Mouse (Mus musculus) CH12.LX (cell line): ENCODE measurements around the gene Lat2. TPM values are rescaled to one million over a fixed set of nuclear protein-coding genes. Genes with fewer than 3 reads are reported as not detected.

ENCODE experiments used
- DNase-seq: peaks from one replicate; pipeline ENCODE4 v3.0.0-alpha.2; 2013; ENCODE audit errors: extremely low read depth
- H3K27ac ChIP-seq: 2 replicates; pipeline ENCODE4 v1.5.1; 2012; ENCODE audit warnings: low read depth, mild to moderate bottlenecking, control low read depth, moderate library complexity; ENCODE audit not compliant: insufficient read depth
- H3K27me3 ChIP-seq: replicated peaks from 2 replicates; pipeline ENCODE3; 2012; ENCODE audit warnings: inconsistent platforms
- H3K36me3 ChIP-seq, 2 experiments: replicated peaks in 1 of 2; 2 replicates each; pipeline versions ENCODE3 to v1.6.1; 2012; ENCODE audit warnings: inconsistent platforms in 1 of 2, low read length in 1 of 2, mild to moderate bottlenecking in 1 of 2, mixed read lengths in 1 of 2, moderate library complexity in 1 of 2; ENCODE audit not compliant: control insufficient read depth in 1 of 2, insufficient read depth in 1 of 2
- H3K4me1 ChIP-seq, 2 experiments: 2 replicates each; pipeline ENCODE4 v1.6.1; 2012; ENCODE audit warnings: inconsistent platforms in 1 of 2, moderate library complexity in 1 of 2; ENCODE audit not compliant: insufficient read depth in 2 of 2, control insufficient read depth in 1 of 2
- H3K4me2 ChIP-seq: 2 replicates; pipeline ENCODE4 v1.6.1; 2012; ENCODE audit warnings: low read depth, mild to moderate bottlenecking, control low read depth; ENCODE audit not compliant: poor library complexity, insufficient read depth, severe bottlenecking
- H3K4me3 ChIP-seq, 3 experiments: fragments of 150-350 bp in 1 of 3; sonication (generic) in 1 of 3; replicated peaks in 1 of 3; 2 replicates each; pipeline versions ENCODE3 to v1.5.1; 2011 to 2012; ENCODE audit warnings: low read depth in 2 of 3, low read length in 2 of 3, mild to moderate bottlenecking in 2 of 3, moderate library complexity in 2 of 3, control low read depth in 1 of 3, improper control_type of control experiment in 1 of 3, inconsistent platforms in 1 of 3, mixed read lengths in 1 of 3; ENCODE audit not compliant: poor library complexity in 1 of 3
- H3K79me2 ChIP-seq: replicated peaks from 2 replicates; pipeline ENCODE4 v1.6.1; 2012; ENCODE audit warnings: mild to moderate bottlenecking, moderate library complexity; ENCODE audit not compliant: control insufficient read depth, poor library complexity, insufficient read depth, severe bottlenecking; ENCODE audit errors: extremely low read depth
- H3K9ac ChIP-seq: 2 replicates; pipeline ENCODE4 v1.6.1; 2012; ENCODE audit warnings: low read depth, mild to moderate bottlenecking, control low read depth, moderate library complexity; ENCODE audit not compliant: insufficient read depth
- H3K9me3 ChIP-seq: replicated peaks from 2 replicates; pipeline ENCODE3; 2012; ENCODE audit warnings: low read length, inconsistent platforms, mixed read lengths
- E2F4 ChIP-seq: IDR thresholded peaks from 2 replicates; pipeline ENCODE4 v1.6.1; 2011; ENCODE audit warnings: low read depth, low read length, improper control_type of control experiment; ENCODE audit not compliant: insufficient replicate concordance
- ELF1 ChIP-seq: IDR thresholded peaks from 2 replicates; pipeline ENCODE4 v1.6.1; 2014; ENCODE audit warnings: low read depth, mild to moderate bottlenecking, inconsistent platforms, low read length, improper control_type of control experiment
- EP300 ChIP-seq: IDR thresholded peaks from 2 replicates; pipeline ENCODE4 v1.6.1; 2011; ENCODE audit warnings: low read length, improper control_type of control experiment
- ETS1 ChIP-seq: conservative IDR thresholded peaks from 2 replicates; pipeline ENCODE4 v1.6.1; 2012; ENCODE audit warnings: low read depth, mild to moderate bottlenecking, inconsistent platforms, low read length, improper control_type of control experiment, moderate library complexity
- HCFC1 ChIP-seq: IDR thresholded peaks from 2 replicates; pipeline ENCODE4 v1.6.1; 2012; ENCODE audit warnings: low read depth, mild to moderate bottlenecking, inconsistent platforms, low read length, improper control_type of control experiment
- IRF4 ChIP-seq: IDR thresholded peaks from 2 replicates; pipeline ENCODE4 v1.6.1; 2014; ENCODE audit warnings: low read depth, mild to moderate bottlenecking, inconsistent platforms, low read length, improper control_type of control experiment
- JUND ChIP-seq: conservative IDR thresholded peaks from 2 replicates; pipeline ENCODE4 v1.6.1; 2011; ENCODE audit warnings: low read depth, low read length, improper control_type of control experiment
- KAT2A ChIP-seq: IDR thresholded peaks from 2 replicates; pipeline ENCODE4 v1.6.1; 2012; ENCODE audit warnings: low read length, improper control_type of control experiment, inconsistent platforms; ENCODE audit not compliant: insufficient replicate concordance
- MAFK ChIP-seq: IDR thresholded peaks from 2 replicates; pipeline ENCODE4 v1.6.1; 2011; ENCODE audit warnings: low read length, improper control_type of control experiment; ENCODE audit not compliant: insufficient replicate concordance
- MAX ChIP-seq: IDR thresholded peaks from 2 replicates; pipeline ENCODE4 v1.6.1; 2011; ENCODE audit warnings: low read length, improper control_type of control experiment
- MAZ ChIP-seq: IDR thresholded peaks from 2 replicates; pipeline ENCODE4 v1.6.1; 2012; ENCODE audit warnings: low read depth, mild to moderate bottlenecking, inconsistent platforms, low read length, improper control_type of control experiment, moderate library complexity
- MEF2A ChIP-seq: IDR thresholded peaks from 2 replicates; pipeline ENCODE4 v1.6.1; 2014; ENCODE audit warnings: low read depth, mild to moderate bottlenecking, inconsistent platforms, low read length, improper control_type of control experiment, borderline replicate concordance
- MXI1 ChIP-seq: IDR thresholded peaks from 2 replicates; pipeline ENCODE4 v1.6.1; 2011; ENCODE audit warnings: mild to moderate bottlenecking, low read depth, low read length, improper control_type of control experiment
- MYC ChIP-seq: IDR thresholded peaks from 2 replicates; pipeline ENCODE4 v1.6.1; 2011; ENCODE audit warnings: low read depth, mild to moderate bottlenecking, improper control_type of control experiment, low read length
- NELFE ChIP-seq: IDR thresholded peaks from 2 replicates; pipeline ENCODE4 v1.6.1; 2011; ENCODE audit warnings: low read depth, low read length, improper control_type of control experiment
- NRF1 ChIP-seq: IDR thresholded peaks from 2 replicates; pipeline ENCODE4 v1.6.1; 2014; ENCODE audit warnings: low read depth, mild to moderate bottlenecking, inconsistent platforms, low read length, improper control_type of control experiment, moderate library complexity
- PAX5 ChIP-seq: IDR thresholded peaks from 2 replicates; pipeline ENCODE4 v1.6.1; 2012; ENCODE audit warnings: low read length, inconsistent platforms, mixed read lengths
- POLR2A ChIP-seq: IDR thresholded peaks from 2 replicates; pipeline ENCODE4 v1.6.1; 2011; ENCODE audit warnings: low read depth, mild to moderate bottlenecking, improper control_type of control experiment, low read length
- POLR2AphosphoS2 ChIP-seq: IDR thresholded peaks from 2 replicates; pipeline ENCODE4 v1.6.1; 2011; ENCODE audit warnings: low read depth, low read length, improper control_type of control experiment
- RCOR1 ChIP-seq: conservative IDR thresholded peaks from 2 replicates; pipeline ENCODE4 v1.6.1; 2012; ENCODE audit warnings: low read depth, mild to moderate bottlenecking, inconsistent platforms, low read length, improper control_type of control experiment
- SIN3A ChIP-seq: IDR thresholded peaks from 2 replicates; pipeline ENCODE4 v1.6.1; 2012; ENCODE audit warnings: low read length, improper control_type of control experiment, inconsistent platforms
- SMC3 ChIP-seq: IDR thresholded peaks from 2 replicates; pipeline ENCODE4 v1.6.1; 2011; ENCODE audit warnings: low read depth, low read length, improper control_type of control experiment
- TBP ChIP-seq: conservative IDR thresholded peaks from 2 replicates; pipeline ENCODE4 v1.6.1; 2011; ENCODE audit warnings: low read depth, low read length, improper control_type of control experiment
- TCF12 ChIP-seq: IDR thresholded peaks from 2 replicates; pipeline ENCODE4 v1.6.1; 2014; ENCODE audit warnings: low read depth, mild to moderate bottlenecking, inconsistent platforms, low read length, improper control_type of control experiment
- UBTF ChIP-seq: IDR thresholded peaks from 2 replicates; pipeline ENCODE4 v1.6.1; 2012; ENCODE audit warnings: low read depth, mild to moderate bottlenecking, inconsistent platforms, low read length, improper control_type of control experiment, moderate library complexity
- USF1 ChIP-seq: IDR thresholded peaks from 2 replicates; pipeline ENCODE4 v1.6.1; 2014; ENCODE audit warnings: low read depth, mild to moderate bottlenecking, inconsistent platforms, low read length, improper control_type of control experiment
- USF2 ChIP-seq: conservative IDR thresholded peaks from 2 replicates; pipeline ENCODE4 v1.6.1; 2011; ENCODE audit warnings: low read depth, low read length, improper control_type of control experiment
- ZC3H11A ChIP-seq: IDR thresholded peaks from 2 replicates; pipeline ENCODE4 v1.6.1; 2012; ENCODE audit warnings: low read depth, mild to moderate bottlenecking, inconsistent platforms, low read length, improper control_type of control experiment
- ZKSCAN1 ChIP-seq: IDR thresholded peaks from 2 replicates; pipeline ENCODE4 v1.6.1; 2012; ENCODE audit warnings: low read depth, inconsistent platforms, low read length, improper control_type of control experiment, borderline replicate concordance
- ZMIZ1 ChIP-seq: IDR thresholded peaks from 2 replicates; pipeline ENCODE4 v1.6.1; 2012; ENCODE audit warnings: low read depth, mild to moderate bottlenecking, inconsistent platforms, low read length, improper control_type of control experiment
- ZNF384 ChIP-seq: IDR thresholded peaks from 2 replicates; pipeline ENCODE4 v1.6.1; 2012; ENCODE audit warnings: low read depth, low read length, improper control_type of control experiment, inconsistent platforms
- dilution Hi-C: fragments of 300-500 bp; cut with MboI; formaldehyde crosslinking; loops from 2 replicates; pipeline ENCODE4 v1.14.3; 2020; ENCODE audit warnings: low sequenced_read_pairs; ENCODE audit not compliant: extremely low pct_unique_long_range_greater_than_20kb, extremely low pct_ligation_motif_present
- in situ Hi-C: fragments of 300-500 bp; cut with MboI; formaldehyde crosslinking; loops from 3 replicates; pipeline ENCODE4 v1.14.3; 2019; ENCODE audit warnings: low sequenced_read_pairs, low pct_ligation_motif_present, low pct_unique_long_range_greater_than_20kb, mixed read lengths
- polyA plus RNA-seq: library from polyadenylated mRNA; unstranded; fragments of >175 nt; gene quantifications from 2 replicates; pipeline ENCODE4 v1.2.1, GENCODE M21; 2012; ENCODE audit warnings: low read depth; ENCODE audit not compliant: insufficient read length
- total RNA-seq, 2 experiments: library from RNA; depleted of rRNA; stranded (reverse); fragments of 300-350 nt in 1 of 2; fragments of >200 nt in 1 of 2; gene quantifications; 2 replicates each; pipeline ENCODE4 v1.2.3; 2012 to 2014

Gene Lat2
- total and polyA plus RNA-seq, 3 experiments, result 89.7 to 121 (median 108) TPM

DNA sequence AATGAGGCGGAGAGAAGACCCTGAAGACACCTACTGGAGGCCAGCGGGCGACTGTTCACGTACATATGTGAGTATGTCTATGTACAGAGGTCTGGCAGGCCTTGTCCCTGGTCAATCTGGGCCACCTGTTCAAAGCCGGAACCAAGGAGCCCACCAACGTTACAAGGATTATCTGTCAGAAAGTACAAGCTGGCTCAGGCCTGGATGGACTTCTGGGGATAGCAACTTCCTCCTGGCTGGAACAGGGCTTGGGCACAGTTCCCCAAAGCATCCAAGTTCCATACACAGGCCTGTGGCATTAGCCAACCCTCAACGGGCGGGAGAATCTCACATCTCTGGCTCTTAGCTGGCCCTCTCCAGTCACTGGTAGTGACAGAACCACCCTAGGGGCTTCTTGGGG is 529 bp downstream of the Lat2 start:
- Histone ChIP-seq H3K4me3 (peak overlapping the region; percentile 63 to 78 (median 73)), H3K9ac (peak overlapping the region; percentile 84), H3K79me2 (peaks cover 40% of the 10 kb centered on the region), H3K4me1 (peaks cover 18 to 47% of the 10 kb centered on the region in 2 experiments), H3K4me2 (peak overlapping the region; percentile 53; the same call in 1 of the 2 replicates), H3K9me3 (no peaks in the 10 kb centered on the region), H3K27me3 (no peaks in the 10 kb centered on the region), H3K27ac (peak overlapping the region; percentile 98), H3K36me3 (peaks cover 14 to 43% of the 10 kb centered on the region in 2 experiments)
- dilution Hi-C loops (no loop called here), in situ Hi-C loops (loop anchor here (25.0 kb wide), 1 partner anchor 252 kb away; no protein-coding TSS in a partner anchor)
- TF ChIP-seq POLR2AphosphoS2 (peak; percentile 60; the same call in 1 of the 2 replicates), MYC (no peak)
- DNase-seq, result no peak

DNA sequence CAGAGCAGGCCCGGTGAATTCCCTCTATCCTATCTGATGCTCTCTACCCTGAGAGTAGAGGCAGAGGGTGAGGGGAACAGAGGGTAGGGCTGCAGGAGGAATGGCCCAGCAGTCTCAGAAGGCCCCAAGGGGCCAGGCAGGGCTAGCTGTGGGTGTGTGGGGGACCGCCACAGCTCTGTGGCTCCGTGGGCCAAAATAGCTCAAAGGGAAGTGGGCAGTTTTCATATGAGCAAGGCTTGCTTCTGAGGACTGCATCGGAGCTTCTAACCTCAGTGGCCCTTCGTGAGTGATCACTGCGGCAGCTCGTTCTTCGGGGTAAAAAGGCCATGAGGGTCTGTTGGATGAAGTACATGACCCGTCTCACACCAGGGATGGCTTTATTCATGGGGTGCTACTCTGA is 1.1 kb downstream of the Lat2 start:
- H3K27ac ChIP-seq, result peak overlapping the region; percentile 99
- no peaks in the 10 kb centered on the region for H3K27me3 ChIP-seq
- H3K9ac ChIP-seq, result peak overlapping the region; percentile 84
- no peaks in the 10 kb centered on the region for H3K9me3 ChIP-seq
- in situ Hi-C loops, result loop anchor here (25.0 kb wide), 1 partner anchor 251 kb away; no protein-coding TSS in a partner anchor
- H3K4me1 ChIP-seq, result peaks cover 18 to 50% of the 10 kb centered on the region in 2 experiments
- peaks cover 12 to 41% of the 10 kb centered on the region in 2 experiments for H3K36me3 ChIP-seq
- H3K4me2 ChIP-seq, result peak overlapping the region; percentile 83; the same call in 1 of the 2 replicates
- peak; percentile 90 for DNase-seq
- H3K4me3 ChIP-seq, result peak overlapping the region; percentile 63 to 78 (median 73)
- H3K79me2 ChIP-seq, result peaks cover 40% of the 10 kb centered on the region
- dilution Hi-C loops, result no loop called here
- TF ChIP-seq UBTF (0 out of 2 replicates have a peak, but pooled peaks have one; percentile 67), POLR2A (peak; percentile 89), SIN3A (peak; percentile 97), NRF1 (peak; percentile 53), IRF4 (peak; percentile 100), ZC3H11A (no peak), MAFK (peak; percentile 86), ETS1 (peak; percentile 92), MAZ (peak; percentile 92), TCF12 (peak; percentile 98), ELF1 (peak; percentile 58), MAX (peak; percentile 79), MYC (peak; percentile 80; the same call in 1 of the 2 replicates), MEF2A (peak; percentile 100), HCFC1 (peak; percentile 60), RCOR1 (peak; percentile 90; the same call in 1 of the 2 replicates), NELFE (peak; percentile 81), ZNF384 (peak; percentile 10; the same call in 1 of the 2 replicates), ZMIZ1 (peak; percentile 94), MXI1 (peak; percentile 79), TBP (peak; percentile 92), USF1 (no peak), E2F4 (no peak), SMC3 (peak; percentile 10; the same call in 1 of the 2 replicates), USF2 (no peak), ZKSCAN1 (no peak), JUND (peak; percentile 92), KAT2A (peak; percentile 82), EP300 (peak; percentile 99), POLR2AphosphoS2 (peak; percentile 43; the same call in 1 of the 2 replicates), PAX5 (no peak)
